Mouse (Mus musculus): ENCODE measurements around the gene Hypk. TPM values are rescaled to one million over a fixed set of nuclear protein-coding genes. Genes with fewer than 3 reads are reported as not detected.

The Hypk gene
- total RNA-seq (2021), result 10 to 100 TPM; 24.0 to 26.6 TPM

DNA sequence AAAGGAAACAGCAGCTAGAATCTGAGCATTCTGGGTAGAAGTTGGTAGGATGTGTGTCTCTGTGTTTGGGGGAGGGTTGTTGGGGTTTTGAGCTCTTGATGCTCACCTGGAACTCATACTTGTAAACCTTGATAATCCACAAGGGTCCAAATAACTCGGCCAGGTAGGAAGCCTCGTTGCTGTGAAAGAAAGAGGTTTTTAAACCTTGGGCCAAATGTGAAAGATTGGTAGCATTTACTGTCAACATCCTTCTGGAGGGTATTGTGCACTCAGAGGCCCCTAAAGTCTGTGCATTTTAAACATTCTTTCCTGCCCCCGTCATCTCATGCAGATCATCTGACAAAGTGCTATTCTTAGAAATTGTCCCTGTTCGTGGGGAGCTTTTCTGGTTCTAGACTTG lies at the start of gene Hypk:
TSS of gene Hypk (plus strand) at position 301 of the 400 bp plus-strand sequence.
- DNase-seq (ENCODE audit: extremely low spot score in 1 of 2, low spot score in 1 of 2), result no peak

DNA sequence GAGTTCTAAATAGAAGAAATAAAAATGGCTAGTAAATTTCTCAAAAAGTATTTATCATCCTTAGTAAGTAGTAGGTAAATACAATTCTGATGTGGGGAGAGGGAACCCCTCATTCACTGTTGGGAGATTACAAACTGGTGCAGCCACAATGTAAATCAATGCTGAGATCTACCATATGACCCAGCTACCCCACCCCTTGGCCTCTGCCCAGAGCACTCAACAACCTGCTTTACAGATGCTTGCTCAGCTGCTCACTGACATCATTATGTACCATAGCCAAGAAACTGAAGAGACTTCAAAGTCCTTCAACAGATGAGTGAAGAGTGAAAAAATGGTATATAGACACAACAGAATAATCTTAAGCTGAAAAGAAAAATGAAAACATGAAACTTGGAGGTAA lies 49.8 kb upstream of the Hypk start:
- no peak for DNase-seq (ENCODE audit: extremely low spot score in 1 of 2, low spot score in 1 of 2)

DNA sequence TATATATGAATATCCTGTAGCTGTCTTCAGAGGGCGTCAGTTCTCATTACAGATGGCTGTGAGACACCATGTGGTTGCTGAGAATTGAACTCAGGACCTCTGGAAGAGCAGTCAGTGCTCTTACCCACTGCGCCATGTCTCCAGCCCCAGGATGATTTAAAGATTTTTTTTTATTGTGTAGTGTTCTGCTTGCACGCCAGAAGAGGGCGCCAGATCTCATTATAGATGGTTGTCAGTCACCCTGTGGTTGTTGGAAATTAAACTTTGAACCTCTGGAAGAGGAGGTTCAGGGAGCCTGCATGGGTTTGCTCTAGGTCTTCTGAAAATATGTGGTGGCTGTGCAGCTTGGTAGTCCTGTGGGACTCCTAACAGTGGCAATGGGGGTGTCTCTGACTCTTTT lies 44.9 kb upstream of the Hypk start:
- DNase-seq (ENCODE audit: extremely low spot score in 1 of 2, low spot score in 1 of 2), result peak in 1 of 2 experiments; percentile 21

DNA sequence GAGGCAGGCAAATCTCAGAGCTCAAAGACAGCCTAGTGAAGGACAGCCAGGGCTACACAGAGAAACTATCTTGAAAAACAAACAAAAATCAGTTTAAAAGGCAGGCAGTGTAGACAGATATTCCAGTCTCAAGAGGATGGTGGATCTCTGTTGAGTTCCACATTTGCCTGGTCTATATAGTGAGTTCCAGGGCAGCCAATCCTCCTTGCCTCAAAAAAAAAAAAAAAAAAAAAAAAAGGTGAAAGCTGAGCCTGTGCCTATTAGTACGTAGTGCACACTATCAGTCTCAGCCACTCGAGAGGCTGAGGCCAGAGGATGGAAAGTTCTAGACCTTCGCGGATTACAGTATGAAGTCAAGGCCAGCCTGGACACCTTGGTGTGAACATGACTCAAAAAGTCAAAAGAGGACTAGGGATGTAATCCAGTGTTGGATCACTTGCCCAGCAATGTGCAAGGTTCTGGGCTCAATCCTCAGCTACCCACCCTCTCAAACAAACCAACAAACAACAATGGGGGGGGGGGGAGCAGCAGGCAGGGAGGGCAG lies 40.2 kb upstream of the Hypk start:
- no peak for DNase-seq (ENCODE audit: extremely low spot score in 1 of 2, low spot score in 1 of 2)

DNA sequence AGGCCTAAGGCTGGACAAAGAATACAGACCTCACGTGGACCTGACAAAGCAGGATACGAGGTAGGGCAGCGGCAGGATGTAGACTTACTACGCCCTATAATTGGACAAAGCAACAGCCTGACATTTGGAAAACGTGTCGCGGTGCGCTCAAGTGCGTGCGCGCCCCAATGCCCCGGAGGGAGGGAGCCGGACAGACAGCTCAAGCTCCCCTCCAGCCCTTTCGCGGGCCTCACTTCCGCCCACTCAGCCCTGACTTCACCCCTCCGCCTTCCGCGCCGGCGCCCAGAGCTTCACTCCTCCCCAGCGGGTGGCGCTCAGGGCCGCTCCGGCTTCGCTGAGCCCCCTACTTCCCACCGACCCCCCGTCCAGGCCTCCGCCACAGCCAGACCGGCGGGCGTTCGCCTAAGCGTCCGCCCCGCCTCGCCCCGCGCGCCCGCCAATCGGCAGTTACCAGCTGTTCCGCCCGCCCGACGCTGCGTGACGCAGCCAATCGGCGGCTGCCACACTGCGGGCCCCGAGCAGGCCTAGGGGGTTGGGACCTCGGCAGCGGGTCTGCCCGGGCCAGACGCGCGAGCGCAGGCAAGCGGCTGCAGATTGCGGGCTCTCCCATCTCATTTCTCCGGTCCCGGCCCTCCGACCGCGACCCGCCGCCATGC lies 39.6 kb upstream of the Hypk start, which contains the start of the genes Pdia3 and Catsper2:
TSS of gene Pdia3 (plus strand) at position 389 of the 656 bp plus-strand sequence.
TSS of gene Catsper2 (minus strand) at position 406 of the 656 bp plus-strand sequence.
- peak; percentile 87 to 95 for DNase-seq (ENCODE audit: extremely low spot score in 1 of 2, low spot score in 1 of 2)

DNA sequence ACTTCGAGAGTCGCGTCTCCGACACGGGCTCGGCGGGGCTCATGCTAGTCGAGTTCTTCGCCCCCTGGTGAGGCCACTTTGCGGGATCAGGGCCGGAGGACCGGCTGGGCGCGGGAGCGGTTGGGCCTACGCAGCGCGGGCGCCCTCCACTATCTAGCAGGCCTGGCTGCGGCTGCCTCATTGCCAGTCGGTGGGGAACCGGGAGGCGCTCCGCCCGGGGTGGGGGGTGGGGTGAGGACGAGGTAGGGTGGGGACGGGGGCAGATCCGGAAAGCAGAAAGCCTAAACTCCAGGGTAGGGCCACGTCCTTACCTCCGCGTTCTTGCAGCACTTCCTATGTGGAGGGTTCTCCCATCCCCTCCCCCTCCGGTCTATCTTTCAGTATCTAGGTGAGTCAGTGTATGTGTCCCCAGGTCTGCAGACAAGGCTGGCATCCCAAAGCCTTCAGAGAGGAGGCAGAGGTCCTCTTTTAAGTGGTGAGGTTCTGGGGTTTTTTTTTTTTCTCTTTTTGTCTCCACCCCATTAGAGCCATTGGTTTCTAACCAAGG lies 38.9 kb upstream of the Hypk start:
- DNase-seq (ENCODE audit: extremely low spot score in 1 of 2, low spot score in 1 of 2), result no peak

DNA sequence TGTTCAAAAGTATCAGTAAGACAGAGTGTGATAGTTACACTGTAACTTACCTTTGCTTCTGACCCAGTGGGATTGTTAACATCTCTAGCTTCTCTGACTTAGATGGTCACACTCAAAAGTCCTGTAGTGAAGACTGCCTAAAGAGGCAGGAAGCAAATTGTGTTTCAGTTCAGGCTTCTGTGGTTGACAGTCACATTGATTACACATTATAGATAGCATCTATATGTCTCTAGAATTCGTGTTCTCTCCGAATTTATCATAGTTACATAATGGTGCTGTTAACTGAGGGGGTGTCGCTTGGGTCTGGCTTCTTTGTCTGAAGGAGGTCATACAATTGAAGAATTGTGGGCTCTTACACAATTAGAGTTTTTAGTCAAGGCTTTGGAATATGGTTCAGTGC lies 38.0 kb upstream of the Hypk start:
- no peak for DNase-seq (ENCODE audit: extremely low spot score in 1 of 2, low spot score in 1 of 2)

DNA sequence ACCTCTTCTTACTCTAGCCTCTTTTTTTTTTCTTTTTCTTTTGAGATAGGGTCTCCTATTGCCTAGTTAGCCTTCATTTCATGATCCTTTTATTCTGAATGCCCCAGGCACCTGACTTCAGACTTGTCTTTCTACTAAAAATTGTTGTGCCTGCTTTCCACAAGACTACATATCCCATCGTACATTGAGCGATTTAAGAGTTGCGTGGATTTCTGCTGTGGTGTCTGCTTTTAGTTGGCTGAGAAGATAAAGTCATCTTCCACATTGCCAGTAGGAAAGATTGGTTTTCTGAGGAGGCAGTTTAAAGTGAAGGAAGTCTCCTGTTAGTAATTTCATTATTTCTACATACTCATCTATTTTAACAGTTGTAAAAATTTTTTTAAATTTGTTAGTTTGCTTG lies 37.5 kb upstream of the Hypk start:
- no peak for DNase-seq (ENCODE audit: extremely low spot score in 1 of 2, low spot score in 1 of 2)

DNA sequence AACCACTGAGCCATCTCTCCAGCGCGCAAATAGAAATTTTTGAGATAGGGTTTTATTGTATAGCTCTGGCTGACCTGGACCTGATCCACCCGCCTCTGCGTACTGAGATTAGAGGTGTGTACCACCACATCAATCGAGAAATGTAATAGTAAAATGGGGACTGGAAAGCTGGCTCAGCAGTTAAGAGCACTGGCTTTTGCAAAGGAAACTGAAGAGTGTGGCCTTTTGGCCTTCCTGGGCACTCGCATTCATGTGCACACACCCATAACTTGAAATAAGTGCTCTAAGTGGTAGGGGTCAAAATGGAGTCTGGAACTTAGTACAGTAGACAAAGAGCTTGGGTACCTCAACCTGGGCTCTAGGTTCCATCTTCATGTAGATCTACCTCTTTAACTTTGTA lies 36.7 kb upstream of the Hypk start:
- no peak for DNase-seq (ENCODE audit: extremely low spot score in 1 of 2, low spot score in 1 of 2)

DNA sequence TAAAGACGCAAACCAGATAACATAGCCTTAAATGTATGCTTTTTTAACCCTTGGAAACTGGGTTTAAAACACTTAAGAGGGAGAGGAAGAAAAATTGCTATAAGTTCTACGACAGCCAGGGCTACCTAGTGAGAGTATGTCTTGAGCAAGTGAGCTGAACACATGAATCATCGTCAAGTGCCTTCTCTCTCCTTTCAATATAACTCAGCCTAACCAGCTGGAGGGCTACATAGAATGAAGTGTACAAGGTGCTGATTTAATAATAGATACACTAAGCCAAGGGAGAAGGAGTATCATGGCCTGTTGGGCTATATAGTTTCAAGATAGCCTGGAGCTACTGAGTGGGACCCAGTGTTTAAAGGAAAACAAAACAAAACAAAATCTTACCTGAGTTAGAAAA lies 34.6 kb upstream of the Hypk start:
- no peak for DNase-seq (ENCODE audit: extremely low spot score in 1 of 2, low spot score in 1 of 2)

DNA sequence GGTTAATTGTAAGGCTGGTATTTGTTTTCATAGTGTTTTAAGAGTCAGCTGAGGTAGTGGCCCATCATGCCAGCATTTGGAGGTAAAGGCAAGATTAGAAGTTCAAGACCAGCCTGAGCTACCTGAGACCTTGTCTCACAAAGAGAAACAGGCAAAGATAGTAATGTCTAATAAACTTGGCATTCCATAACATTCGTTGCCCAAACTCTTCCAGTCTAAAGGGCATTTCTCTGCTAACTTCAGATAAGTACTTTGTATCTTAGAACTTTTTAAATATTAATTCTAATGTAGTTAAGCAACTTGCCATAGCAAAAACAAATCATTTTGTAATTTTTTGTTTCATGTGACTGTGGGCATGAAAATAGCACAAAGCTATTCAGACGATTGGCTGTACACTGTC lies 29.9 kb upstream of the Hypk start:
- no peak for DNase-seq (ENCODE audit: extremely low spot score in 1 of 2, low spot score in 1 of 2)

DNA sequence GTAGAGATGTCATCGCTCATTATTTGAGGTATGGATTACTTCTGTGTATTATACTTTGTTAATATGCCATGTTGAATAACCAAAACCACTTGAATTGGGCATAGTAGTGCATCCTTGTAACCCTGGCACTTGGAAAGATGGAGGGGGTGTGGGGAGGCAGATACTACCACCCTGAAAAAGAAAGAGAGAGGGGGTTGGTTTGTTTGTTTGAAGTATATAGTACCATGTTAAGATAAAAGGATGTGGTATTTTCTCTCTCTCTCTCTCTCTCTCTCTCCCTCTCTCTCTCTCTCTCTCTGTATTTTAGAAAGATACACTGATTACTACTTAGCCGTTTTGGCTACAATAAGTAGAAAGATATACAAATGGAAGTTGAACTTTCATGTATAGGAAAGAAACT lies 27.2 kb upstream of the Hypk start:
- DNase-seq (ENCODE audit: extremely low spot score in 1 of 2, low spot score in 1 of 2), result no peak

DNA sequence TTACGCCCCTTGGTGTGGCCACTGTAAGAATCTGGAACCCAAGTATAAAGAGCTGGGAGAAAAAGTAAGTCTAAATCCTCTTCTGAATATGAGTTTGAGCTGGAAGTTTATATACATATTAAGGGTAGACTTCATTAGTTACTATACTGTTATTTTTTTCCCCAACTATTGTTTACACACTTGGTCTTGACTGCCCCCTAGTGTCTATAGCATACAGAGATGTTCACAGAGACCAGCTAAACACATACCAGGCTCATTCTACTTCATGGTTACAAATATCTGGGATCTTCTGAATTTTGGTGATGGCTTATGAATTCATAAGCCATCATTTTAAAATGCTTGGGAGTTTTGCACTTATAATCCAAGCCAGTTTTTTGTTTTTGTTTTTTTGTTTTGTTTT lies 18.2 kb upstream of the Hypk start:
- no peak for DNase-seq (ENCODE audit: extremely low spot score in 1 of 2, low spot score in 1 of 2)

DNA sequence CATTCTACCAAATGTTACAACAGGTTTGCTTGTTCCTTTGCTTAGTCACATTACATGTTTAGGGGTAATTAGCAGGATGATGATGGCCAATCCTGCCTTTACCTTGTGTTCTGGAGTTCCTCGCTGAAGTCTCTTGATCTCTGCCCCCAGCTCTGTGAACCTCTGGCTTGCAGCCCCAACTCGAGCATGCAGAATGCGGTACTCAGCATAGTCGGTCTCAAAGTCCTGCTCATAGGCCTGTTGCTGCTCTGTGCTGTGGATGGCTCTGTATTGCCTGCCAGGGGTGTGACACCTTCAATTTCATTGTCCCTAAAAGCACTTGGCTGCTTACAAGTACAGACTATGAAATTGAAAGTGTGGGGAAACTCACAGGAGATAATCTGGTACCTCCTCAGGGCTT lies 13.3 kb upstream of the Hypk start:
- no peak for DNase-seq (ENCODE audit: extremely low spot score in 1 of 2, low spot score in 1 of 2)

DNA sequence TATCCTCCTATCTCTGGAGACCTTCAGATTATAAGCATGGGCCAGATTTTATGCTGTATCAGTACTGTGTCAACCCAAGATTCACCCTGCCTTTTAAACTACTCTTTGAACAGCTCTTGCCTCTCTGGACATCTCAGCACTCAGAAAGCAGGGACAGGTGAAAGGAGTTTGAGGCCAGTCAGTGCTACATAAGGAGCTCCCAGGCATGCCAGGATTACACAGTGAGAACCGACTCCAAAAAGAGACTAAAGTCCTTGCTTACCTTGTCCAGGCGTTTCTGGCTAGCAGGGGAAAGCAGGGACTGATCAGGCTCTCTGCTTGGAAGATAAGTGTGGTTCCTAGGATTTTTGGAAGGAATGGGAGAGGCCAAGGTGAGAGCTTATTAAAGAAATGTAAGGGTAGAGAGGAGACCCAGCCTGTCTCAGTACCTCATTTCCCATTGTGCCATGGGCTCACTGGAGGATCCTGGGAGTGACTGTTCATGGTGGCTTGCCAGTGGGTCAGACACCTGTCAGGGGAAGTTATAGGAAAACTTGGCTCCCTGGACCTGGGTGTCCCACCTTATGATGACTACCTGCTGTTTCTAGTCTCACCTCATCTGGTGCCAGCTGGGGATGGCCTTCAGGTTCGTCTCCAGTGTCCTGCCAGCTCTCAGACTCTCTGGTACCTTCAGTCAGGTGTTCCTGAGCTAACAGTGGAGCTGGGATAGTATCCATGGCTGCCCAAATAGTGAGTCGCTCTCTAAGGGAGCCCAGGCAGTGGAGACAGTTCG lies 12.1 kb upstream of the Hypk start:
- no peak for DNase-seq (ENCODE audit: extremely low spot score in 1 of 2, low spot score in 1 of 2)

DNA sequence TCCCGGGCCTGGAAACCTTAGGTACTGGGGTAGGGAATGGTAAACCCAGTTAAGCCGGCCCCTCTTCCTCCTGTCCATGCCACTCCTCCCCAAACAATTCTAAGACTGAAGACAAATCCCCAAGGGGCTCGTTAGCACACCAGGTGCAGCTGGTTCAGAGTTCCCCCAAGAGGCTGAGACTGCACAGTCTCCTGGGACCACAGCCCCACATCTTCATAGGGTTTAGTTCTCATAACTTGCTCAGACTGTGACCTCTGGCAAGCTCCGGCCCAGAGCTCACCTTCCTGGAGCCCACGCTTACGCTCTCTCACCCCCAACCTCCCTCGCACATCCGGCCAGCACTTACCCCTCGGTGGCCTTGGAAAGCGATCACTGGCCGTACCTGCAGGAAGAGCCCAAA lies 11.3 kb upstream of the Hypk start:
- no peak for DNase-seq (ENCODE audit: extremely low spot score in 1 of 2, low spot score in 1 of 2)

DNA sequence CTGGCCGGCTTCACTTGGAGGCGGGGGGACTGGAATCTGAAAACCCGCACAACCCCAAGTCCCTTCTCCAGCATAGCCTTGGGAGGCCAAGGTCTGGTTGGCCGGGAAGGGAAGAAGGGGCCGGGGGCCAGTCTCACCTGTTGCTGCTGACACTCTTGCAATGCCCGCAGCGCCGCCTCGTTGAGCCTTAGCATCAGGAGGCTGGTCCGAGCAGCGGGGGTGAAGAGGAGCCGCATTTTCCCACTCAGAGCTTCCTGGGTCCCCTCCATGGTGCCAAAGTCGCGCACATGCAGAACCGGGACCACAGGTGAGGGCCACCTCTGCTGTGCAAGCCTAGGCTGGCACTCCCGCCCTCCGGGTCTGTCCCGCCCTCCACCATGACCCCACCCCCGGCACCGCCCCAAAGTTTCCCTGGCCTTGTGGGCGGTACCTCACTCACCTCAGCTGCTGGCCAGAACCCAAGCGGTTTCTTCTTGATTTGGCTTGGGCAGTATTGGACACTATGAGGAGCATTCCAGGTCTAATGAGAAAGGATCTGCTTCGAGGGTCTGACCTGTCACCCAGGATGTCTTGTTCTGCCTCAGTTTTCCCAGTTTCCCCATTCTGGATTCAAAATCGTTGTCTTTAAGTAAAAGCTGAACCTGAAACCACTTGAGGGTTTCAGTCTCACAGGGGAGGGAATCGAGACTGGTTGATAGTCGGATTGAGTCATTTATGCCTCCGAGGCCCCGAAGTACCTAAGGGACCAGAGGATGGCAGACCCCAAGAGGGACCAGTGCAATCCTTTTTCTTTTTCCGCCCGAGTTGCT lies 10.6 kb upstream of the Hypk start:
- DNase-seq (ENCODE audit: extremely low spot score in 1 of 2, low spot score in 1 of 2), result no peak

DNA sequence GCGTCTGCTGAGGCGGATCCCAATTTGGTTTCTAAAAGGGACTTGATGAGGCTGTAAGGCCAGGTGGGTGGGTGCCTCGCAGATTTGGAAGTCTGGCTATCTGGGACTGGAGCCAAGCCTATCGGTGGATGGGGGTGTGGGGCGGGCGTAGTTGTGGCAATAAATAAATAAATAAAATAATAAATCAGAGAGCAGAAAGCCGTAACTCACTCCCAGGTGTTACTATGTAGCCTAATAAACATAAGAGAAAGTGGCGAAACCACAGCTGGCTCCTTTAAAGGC lies 10.1 kb upstream of the Hypk start:
- DNase-seq (ENCODE audit: extremely low spot score in 1 of 2, low spot score in 1 of 2), result no peak

DNA sequence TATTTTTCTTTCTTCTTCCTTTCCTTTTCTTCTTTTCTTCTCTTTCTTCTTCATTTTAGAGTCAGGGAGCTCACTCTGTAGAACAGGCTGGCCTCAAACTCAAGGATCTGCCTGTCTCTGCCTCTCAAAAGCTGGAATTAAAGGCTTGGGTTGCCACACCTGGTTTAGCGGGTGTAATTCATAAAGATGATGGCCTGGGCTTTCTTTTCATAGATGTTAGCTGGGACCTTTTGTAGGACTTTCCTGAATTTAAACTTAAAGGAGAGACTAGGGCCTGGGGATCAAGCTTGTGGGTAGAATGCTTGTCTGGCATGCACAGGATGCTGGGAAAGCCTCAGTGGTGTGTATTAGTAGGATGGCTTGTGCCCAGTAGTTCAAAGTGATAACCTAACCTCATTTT lies 8.9 kb upstream of the Hypk start, which contains the start of gene Ell3:
TSS of gene Ell3 (minus strand) at position 101 of the 400 bp plus-strand sequence.
- DNase-seq (ENCODE audit: extremely low spot score in 1 of 2, low spot score in 1 of 2), result no peak

DNA sequence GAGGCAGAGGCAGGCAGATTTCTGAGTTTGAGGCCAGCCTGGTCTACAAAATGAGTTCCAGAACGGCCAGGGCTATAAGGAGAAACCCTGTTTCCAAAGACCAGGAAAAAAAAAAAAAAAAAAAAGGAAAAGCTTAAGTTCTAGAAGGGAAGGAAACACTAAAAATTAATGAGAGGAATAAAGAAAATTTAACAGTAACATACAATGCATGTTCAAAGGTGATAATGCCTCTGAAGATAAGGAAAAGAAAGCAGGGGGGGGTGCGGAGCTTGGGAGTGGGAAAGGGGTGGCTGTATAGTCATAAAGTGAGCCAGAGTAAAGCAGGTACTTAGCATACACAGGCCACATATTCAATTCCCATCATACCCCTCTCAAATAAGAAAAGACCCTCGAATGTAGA lies 8.0 kb upstream of the Hypk start:
- DNase-seq (ENCODE audit: extremely low spot score in 1 of 2, low spot score in 1 of 2), result no peak

DNA sequence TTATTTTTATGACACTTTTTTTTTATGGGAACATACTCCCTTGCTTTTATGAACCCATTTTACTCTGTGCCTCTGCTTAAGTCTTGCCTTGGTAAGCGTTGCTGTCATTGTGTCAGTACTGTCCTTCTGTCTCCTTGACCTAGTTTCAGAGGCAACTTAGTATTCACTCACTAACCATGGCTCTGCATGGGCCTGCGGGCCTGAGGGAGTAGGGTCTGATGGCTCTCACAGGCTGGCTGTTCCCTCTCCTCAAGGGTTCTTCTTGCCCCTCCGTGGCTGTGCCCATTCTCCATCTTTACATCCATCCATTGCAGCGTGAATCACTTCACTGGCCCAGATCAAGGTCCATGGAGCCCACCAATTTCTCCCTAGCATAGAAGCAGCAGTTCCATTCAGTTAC lies 6.6 kb upstream of the Hypk start:
- DNase-seq (ENCODE audit: extremely low spot score in 1 of 2, low spot score in 1 of 2), result no peak
